Comparison of ENCODE assay signal across 8 mouse cellular contexts in genomic region chrX:63991127-63991526, GRCm38 (mm10).
DNase-seq lines count a peak whose midpoint lies in the region; ATAC-seq and TF ChIP-seq lines count a peak whose summit lies in the region.

No protein-coding gene starts in this region.

- no peaks in the 10 kb centered on the region for H3K36me3 ChIP-seq in forebrain, embryonic 11.5 days (ENCODE audit: control insufficient read depth, insufficient read depth, low read length)
- no peaks in the 10 kb centered on the region for H3K36me3 ChIP-seq in forebrain, embryonic 10.5 days (replicated peaks)
- no peaks in the 10 kb centered on the region for H3K36me3 ChIP-seq in ES-E14 (ENCODE audit: control insufficient read depth, insufficient read depth, low read length, poor library complexity, severe bottlenecking)

- peak; percentile 53 for DNase-seq in forebrain, embryonic 11.5 days (ENCODE audit: low spot score)
- DNase-seq in forebrain, embryonic 10.5 days (ENCODE audit: extremely low spot score, low spot score) = no peak
- peak; percentile 1 for DNase-seq in left cerebral cortex, adult 11 months (ENCODE audit: low spot score)
- no peak for DNase-seq in left cerebral cortex, postnatal 10 days (ENCODE audit: extremely low spot score in 1 of 2, low spot score in 2 of 2)
- peak; percentile 17 for DNase-seq in ES-E14 (ENCODE audit: low read depth, low spot score)
- DNase-seq in hindlimb bud, embryonic 11.5 days (ENCODE audit: extremely low spot score, low read depth, low spot score) = peak; percentile 0
- DNase-seq in lung, postnatal 4 days = no peak

- intact Hi-C loops in left cerebral cortex, postnatal 10 days (cut with DNase I) = no loop called here

- H3K9ac ChIP-seq in forebrain, embryonic 11.5 days (ENCODE audit: low read length) = no peak overlapping the region
- no peak overlapping the region for H3K9ac ChIP-seq in ES-E14 (ENCODE audit: insufficient read depth, low read depth, low read length, poor library complexity, severe bottlenecking)

- 46% methylated on average over 1 of the region's 1 CpGs for WGBS in forebrain, embryonic 11.5 days
- 18% methylated on average over 1 of the region's 1 CpGs for WGBS in forebrain, embryonic 10.5 days

- H3K27me3 ChIP-seq in forebrain, embryonic 11.5 days (ENCODE audit: control insufficient read depth, insufficient read depth, low read length) = no peaks in the 10 kb centered on the region
- H3K27me3 ChIP-seq in forebrain, embryonic 10.5 days (ENCODE audit: poor library complexity, severe bottlenecking) = no peaks in the 10 kb centered on the region

- ATAC-seq in forebrain, embryonic 11.5 days (replicated peaks; ENCODE audit: low FRiP score) = no peak
- no peak for ATAC-seq in erythroid progenitor cell, adult 5-6 weeks (replicated peaks; ENCODE audit: low FRiP score, poor library complexity, severe bottlenecking)

- in situ Hi-C loops in ES-E14 (cut with MboI; ENCODE audit: low sequenced_read_pairs in 2 of 2, unreplicated experiment in 2 of 2) = no loop called here

- no peaks in the 10 kb centered on the region for H3K9me3 ChIP-seq in forebrain, embryonic 11.5 days (ENCODE audit: control insufficient read depth, low read length)
- no peaks in the 10 kb centered on the region for H3K9me3 ChIP-seq in forebrain, embryonic 10.5 days
- no peaks in the 10 kb centered on the region for H3K9me3 ChIP-seq in ES-E14 (ENCODE audit: control insufficient read depth, insufficient read depth, low read depth, low read length)

- H3K27ac ChIP-seq in forebrain, embryonic 11.5 days (ENCODE audit: low read depth, low read length) = no peak overlapping the region
- no peak overlapping the region for H3K27ac ChIP-seq in forebrain, embryonic 10.5 days
- no peak overlapping the region for H3K27ac ChIP-seq in ES-E14 (ENCODE audit: insufficient read depth, low read depth, low read length, poor library complexity, severe bottlenecking)

- H3K4me1 ChIP-seq in forebrain, embryonic 11.5 days (replicated peaks; ENCODE audit: control insufficient read depth, insufficient read depth, low read length) = no peaks in the 10 kb centered on the region
- no peaks in the 10 kb centered on the region for H3K4me1 ChIP-seq in forebrain, embryonic 10.5 days
- no peaks in the 10 kb centered on the region for H3K4me1 ChIP-seq in ES-E14 (ENCODE audit: control insufficient read depth in 2 of 2, insufficient read depth in 2 of 2, low read length in 2 of 2, poor library complexity in 1 of 2)

- no peak overlapping the region for H3K4me3 ChIP-seq in forebrain, embryonic 11.5 days (ENCODE audit: low read depth, low read length)
- H3K4me3 ChIP-seq in forebrain, embryonic 10.5 days = no peak overlapping the region
- H3K4me3 ChIP-seq in ES-E14 (ENCODE audit: insufficient read depth in 1 of 2, low read depth in 1 of 2, low read length in 2 of 2, poor library complexity in 1 of 2, severe bottlenecking in 1 of 2) = no peak overlapping the region

- H3K4me2 ChIP-seq in forebrain, embryonic 11.5 days (ENCODE audit: low read depth, low read length, severe bottlenecking) = no peak overlapping the region

TF ChIP-seq in ES-E14, 5 proteins besides CTCF, POLR2A, EP300 and RAD21:
- no peak for TF ChIP-seq MAFK (IDR thresholded peaks at IDR 0.05; ENCODE audit: insufficient read depth, low read depth, low read length)
- TF ChIP-seq HCFC1 (IDR thresholded peaks at IDR 0.05; ENCODE audit: borderline replicate concordance, insufficient read depth, low read length) = no peak
- no peak for TF ChIP-seq ZC3H11A (IDR thresholded peaks at IDR 0.05; ENCODE audit: borderline replicate concordance, low read depth, low read length)
- TF ChIP-seq ZNF384 (IDR thresholded peaks at IDR 0.05; ENCODE audit: low read depth, low read length) = no peak
- no peak for TF ChIP-seq CHD2 (IDR thresholded peaks at IDR 0.05; ENCODE audit: low read depth, low read length)

Comparison
In these comparisons a context has a peak if more than half of its experiments do, and no peak if none do; other contexts are left out.
1. DNase-seq: peak in forebrain, embryonic 11.5 days (single experiment), left cerebral cortex, adult 11 months (single experiment), ES-E14 (single experiment) and hindlimb bud, embryonic 11.5 days (single experiment); none in forebrain, embryonic 10.5 days (single experiment), left cerebral cortex, postnatal 10 days (0 of 2) and lung, postnatal 4 days (0 of 2).